Mouse (Mus musculus): ENCODE results near the gene Nckap5. TPM values are rescaled to one million over a fixed set of nuclear protein-coding genes. Genes with fewer than 3 reads are reported as not detected.

Gene Nckap5
- polyA plus RNA-seq, 1 experiment from 2014 or later: 4.8 TPM

DNA sequence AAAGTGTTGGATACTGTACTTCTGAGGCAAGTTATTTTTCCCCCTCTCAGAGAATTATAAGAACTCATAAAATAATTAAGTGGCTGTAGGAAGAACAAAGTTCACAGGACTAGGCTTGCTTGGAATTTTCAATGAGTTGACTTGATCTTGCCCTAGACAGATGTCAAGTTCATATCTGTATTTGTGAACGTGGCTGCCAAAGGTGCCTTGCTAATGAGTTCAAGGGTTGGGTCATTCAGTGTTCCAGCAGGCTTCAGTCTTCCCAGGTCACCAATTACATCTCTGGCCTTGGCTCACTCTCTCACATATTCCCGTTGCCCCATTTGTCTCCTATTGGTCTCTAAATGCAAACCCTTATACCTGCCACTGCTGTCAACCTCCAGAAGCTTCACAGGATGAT is 846.0 kb downstream of the Nckap5 start:
- Histone ChIP-seq H3K27me3 (ENCODE audit: control insufficient read depth, insufficient read depth, low read length) (no peaks in the 10 kb centered on the region), H3K9ac (ENCODE audit: low read length) (no peak overlapping the region), H3K36me3 (ENCODE audit: control insufficient read depth, insufficient read depth, low read length) (no peaks in the 10 kb centered on the region), H3K9me3 (replicated peaks; ENCODE audit: control insufficient read depth, low read length) (no peaks in the 10 kb centered on the region), H3K4me2 (ENCODE audit: low read depth, low read length) (no peak overlapping the region), H3K4me1 (ENCODE audit: control insufficient read depth, insufficient read depth, low read length) (no peaks in the 10 kb centered on the region), H3K4me3 (replicated peaks; ENCODE audit: low read length) (no peak overlapping the region), H3K27ac (ENCODE audit: low read length) (no peak overlapping the region)
- no peak for ATAC-seq (ENCODE audit: insufficient read depth, low FRiP score)
- 48% methylated on average over 2 of the region's 2 CpGs for WGBS

- Histone ChIP-seq H3K9ac (ENCODE audit: low read length) (no peak overlapping the region), H3K4me2 (ENCODE audit: low read depth, low read length) (no peak overlapping the region), H3K4me3 (replicated peaks; ENCODE audit: low read length) (no peak overlapping the region), H3K4me1 (ENCODE audit: control insufficient read depth, insufficient read depth, low read length) (no peaks in the 10 kb centered on the region), H3K9me3 (replicated peaks; ENCODE audit: control insufficient read depth, low read length) (no peaks in the 10 kb centered on the region), H3K27ac (ENCODE audit: low read length) (no peak overlapping the region), H3K36me3 (ENCODE audit: control insufficient read depth, insufficient read depth, low read length) (no peaks in the 10 kb centered on the region), H3K27me3 (ENCODE audit: control insufficient read depth, insufficient read depth, low read length) (no peaks in the 10 kb centered on the region)
- 77% methylated on average over 3 of the region's 3 CpGs for WGBS
- ATAC-seq (ENCODE audit: insufficient read depth, low FRiP score): no peak
Measured at GRCm38 (mm10) chr1:125974649-125975048, 856.0 kb downstream of the Nckap5 start.

DNA sequence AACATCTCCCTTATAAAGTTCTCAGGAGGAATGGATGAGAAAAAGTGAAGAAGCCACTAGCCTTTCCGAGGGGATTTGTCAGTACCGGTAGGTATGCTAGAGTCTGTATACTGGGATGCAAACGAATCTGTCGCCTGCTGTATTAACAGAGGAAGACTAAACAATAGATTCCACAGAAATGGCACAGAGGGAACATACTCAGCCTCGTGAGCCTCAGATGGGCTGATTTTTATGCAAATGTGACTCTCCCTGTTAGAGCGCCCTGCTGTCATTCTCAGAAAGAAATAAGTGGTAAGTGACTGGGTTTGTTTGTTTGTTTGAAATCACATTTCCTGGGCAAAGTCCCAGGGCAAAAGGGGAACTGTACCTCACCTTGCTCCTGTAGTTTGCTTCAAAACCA is 858.7 kb downstream of the Nckap5 start:
- WGBS: 60% methylated on average over 6 of the region's 6 CpGs
- Histone ChIP-seq H3K4me3 (replicated peaks; ENCODE audit: low read length) (no peak overlapping the region), H3K9ac (ENCODE audit: low read length) (no peak overlapping the region), H3K27ac (ENCODE audit: low read length) (no peak overlapping the region), H3K27me3 (ENCODE audit: control insufficient read depth, insufficient read depth, low read length) (no peaks in the 10 kb centered on the region), H3K9me3 (replicated peaks; ENCODE audit: control insufficient read depth, low read length) (no peaks in the 10 kb centered on the region), H3K36me3 (ENCODE audit: control insufficient read depth, insufficient read depth, low read length) (no peaks in the 10 kb centered on the region), H3K4me2 (ENCODE audit: low read depth, low read length) (no peak overlapping the region), H3K4me1 (ENCODE audit: control insufficient read depth, insufficient read depth, low read length) (no peaks in the 10 kb centered on the region)
- no peak for ATAC-seq (ENCODE audit: insufficient read depth, low FRiP score)

GRCm38 (mm10) chr1:125967671-125968070 is 862.9 kb downstream of the Nckap5 start:
- Histone ChIP-seq H3K27me3 (ENCODE audit: control insufficient read depth, insufficient read depth, low read length) (no peaks in the 10 kb centered on the region), H3K4me1 (ENCODE audit: control insufficient read depth, insufficient read depth, low read length) (no peaks in the 10 kb centered on the region), H3K36me3 (ENCODE audit: control insufficient read depth, insufficient read depth, low read length) (no peaks in the 10 kb centered on the region), H3K4me3 (replicated peaks; ENCODE audit: low read length) (no peak overlapping the region), H3K27ac (ENCODE audit: low read length) (no peak overlapping the region), H3K9me3 (replicated peaks; ENCODE audit: control insufficient read depth, low read length) (no peaks in the 10 kb centered on the region), H3K9ac (ENCODE audit: low read length) (no peak overlapping the region), H3K4me2 (ENCODE audit: low read depth, low read length) (no peak overlapping the region)
- 53% methylated on average over 6 of the region's 6 CpGs for WGBS
- ATAC-seq (ENCODE audit: insufficient read depth, low FRiP score): no peak

- Histone ChIP-seq H3K9me3 (replicated peaks; ENCODE audit: control insufficient read depth, low read length) (no peaks in the 10 kb centered on the region), H3K4me3 (replicated peaks; ENCODE audit: low read length) (no peak overlapping the region), H3K4me1 (ENCODE audit: control insufficient read depth, insufficient read depth, low read length) (no peaks in the 10 kb centered on the region), H3K27me3 (ENCODE audit: control insufficient read depth, insufficient read depth, low read length) (no peaks in the 10 kb centered on the region), H3K4me2 (ENCODE audit: low read depth, low read length) (no peak overlapping the region), H3K9ac (ENCODE audit: low read length) (no peak overlapping the region), H3K36me3 (ENCODE audit: control insufficient read depth, insufficient read depth, low read length) (no peaks in the 10 kb centered on the region), H3K27ac (ENCODE audit: low read length) (no peak overlapping the region)
- WGBS: 77% methylated on average over 3 of the region's 3 CpGs
- no peak for ATAC-seq (ENCODE audit: insufficient read depth, low FRiP score)
Measured at GRCm38 (mm10) chr1:125951026-125951425, 879.6 kb downstream of the Nckap5 start.

DNA sequence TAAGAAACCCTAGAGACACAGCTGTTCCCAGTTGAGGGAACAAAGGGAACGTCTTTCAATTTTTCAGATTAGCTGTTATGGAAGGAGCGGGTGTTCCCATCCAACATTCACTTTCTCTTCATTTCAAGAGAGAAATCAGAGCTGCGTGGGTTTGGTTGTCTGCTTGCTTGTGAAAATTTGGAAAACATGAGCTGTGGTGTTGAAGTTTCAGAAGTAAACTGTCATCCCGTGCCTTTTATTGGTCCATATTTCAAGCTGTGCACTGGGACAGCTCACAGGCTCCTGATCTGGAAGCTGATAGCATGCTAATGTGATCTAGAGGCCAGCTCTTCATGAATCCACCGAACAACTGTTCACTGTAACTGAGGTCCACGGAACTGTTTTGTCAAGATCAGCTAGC is 881.5 kb downstream of the Nckap5 start:
- no peaks in the 10 kb centered on the region for H3K9me3 ChIP-seq (replicated peaks; ENCODE audit: control insufficient read depth, low read length)
- no peak overlapping the region for H3K9ac ChIP-seq (ENCODE audit: low read length)
- H3K27me3 ChIP-seq (ENCODE audit: control insufficient read depth, insufficient read depth, low read length): no peaks in the 10 kb centered on the region
- H3K4me2 ChIP-seq (ENCODE audit: low read depth, low read length): no peak overlapping the region
- H3K27ac ChIP-seq (ENCODE audit: low read length): no peak overlapping the region
- WGBS: 71% methylated on average over 6 of the region's 6 CpGs
- no peak overlapping the region for H3K4me3 ChIP-seq (replicated peaks; ENCODE audit: low read length)
- 0 out of 2 replicates have a peak, but pooled peaks cover 3% of the 10 kb centered on the region for H3K4me1 ChIP-seq (ENCODE audit: control insufficient read depth, insufficient read depth, low read length)
- ATAC-seq (ENCODE audit: insufficient read depth, low FRiP score): no peak
- no peaks in the 10 kb centered on the region for H3K36me3 ChIP-seq (ENCODE audit: control insufficient read depth, insufficient read depth, low read length)

DNA sequence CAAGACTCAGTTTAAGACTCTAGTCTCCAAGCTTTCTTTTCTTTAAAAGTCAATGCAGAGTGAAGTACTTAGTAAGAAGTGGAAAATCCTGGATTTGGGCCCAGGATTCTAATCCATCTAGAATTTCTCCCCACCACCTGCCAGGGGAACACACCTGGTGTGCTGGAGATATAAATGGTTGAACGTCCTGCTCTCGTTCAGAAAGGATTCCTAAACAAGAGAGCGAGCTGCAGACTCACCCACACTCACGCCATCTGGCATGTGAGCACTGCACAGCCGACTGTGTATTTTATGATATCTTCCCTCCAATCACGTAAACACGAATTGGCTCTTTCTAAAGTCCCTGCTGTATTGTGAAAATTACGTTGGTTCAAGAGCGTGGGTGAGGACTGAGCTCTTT is 885.5 kb downstream of the Nckap5 start:
- no peaks in the 10 kb centered on the region for H3K36me3 ChIP-seq (ENCODE audit: control insufficient read depth, insufficient read depth, low read length)
- H3K4me3 ChIP-seq (replicated peaks; ENCODE audit: low read length): no peak overlapping the region
- no peak overlapping the region for H3K9ac ChIP-seq (ENCODE audit: low read length)
- H3K9me3 ChIP-seq (replicated peaks; ENCODE audit: control insufficient read depth, low read length): no peaks in the 10 kb centered on the region
- 38% methylated on average over 9 of the region's 9 CpGs for WGBS
- 0 out of 2 replicates have a peak, but pooled peaks cover 3% of the 10 kb centered on the region for H3K4me1 ChIP-seq (ENCODE audit: control insufficient read depth, insufficient read depth, low read length)
- H3K4me2 ChIP-seq (ENCODE audit: low read depth, low read length): no peak overlapping the region
- no peak overlapping the region for H3K27ac ChIP-seq (ENCODE audit: low read length)
- no peak for ATAC-seq (ENCODE audit: insufficient read depth, low FRiP score)
- no peaks in the 10 kb centered on the region for H3K27me3 ChIP-seq (ENCODE audit: control insufficient read depth, insufficient read depth, low read length)

DNA sequence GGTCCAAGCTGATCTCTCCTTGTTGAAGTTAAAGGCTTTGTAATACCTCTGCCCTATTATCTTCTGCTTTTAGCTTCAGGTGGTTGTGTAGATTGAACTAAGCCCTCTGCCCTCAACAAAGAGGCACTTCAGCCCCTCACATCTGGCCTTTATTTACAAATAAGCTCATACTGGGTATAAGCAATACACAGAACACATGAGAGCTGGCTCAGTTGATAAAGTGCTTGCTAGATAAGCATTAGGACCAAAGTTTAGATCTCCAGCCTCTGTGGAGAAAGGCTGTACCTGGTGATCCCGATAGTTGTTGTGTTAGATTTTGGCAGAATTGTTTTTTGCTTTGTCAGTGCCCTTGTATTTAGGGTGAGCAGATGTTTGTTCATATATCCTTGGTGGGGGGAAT is 887.3 kb downstream of the Nckap5 start:
- Histone ChIP-seq H3K4me3 (replicated peaks; ENCODE audit: low read length) (no peak overlapping the region), H3K27ac (ENCODE audit: low read length) (no peak overlapping the region), H3K4me2 (ENCODE audit: low read depth, low read length) (no peak overlapping the region), H3K4me1 (ENCODE audit: control insufficient read depth, insufficient read depth, low read length) (0 out of 2 replicates have a peak, but pooled peaks cover 3% of the 10 kb centered on the region), H3K9ac (ENCODE audit: low read length) (no peak overlapping the region), H3K36me3 (ENCODE audit: control insufficient read depth, insufficient read depth, low read length) (no peaks in the 10 kb centered on the region), H3K9me3 (replicated peaks; ENCODE audit: control insufficient read depth, low read length) (no peaks in the 10 kb centered on the region), H3K27me3 (ENCODE audit: control insufficient read depth, insufficient read depth, low read length) (no peaks in the 10 kb centered on the region)
- no peak for ATAC-seq (ENCODE audit: insufficient read depth, low FRiP score)
- WGBS: 69% methylated on average over 1 of the region's 1 CpGs

GRCm38 (mm10) chr1:125925486-125925885 is 905.1 kb downstream of the Nckap5 start:
- ATAC-seq (ENCODE audit: insufficient read depth, low FRiP score): no peak
- H3K27me3 ChIP-seq (ENCODE audit: control insufficient read depth, insufficient read depth, low read length): no peaks in the 10 kb centered on the region
- no peak overlapping the region for H3K27ac ChIP-seq (ENCODE audit: low read length)
- H3K4me1 ChIP-seq (ENCODE audit: control insufficient read depth, insufficient read depth, low read length): no peaks in the 10 kb centered on the region
- no peak overlapping the region for H3K4me3 ChIP-seq (replicated peaks; ENCODE audit: low read length)
- no peak overlapping the region for H3K9ac ChIP-seq (ENCODE audit: low read length)
- no peak overlapping the region for H3K4me2 ChIP-seq (ENCODE audit: low read depth, low read length)
- H3K36me3 ChIP-seq (ENCODE audit: control insufficient read depth, insufficient read depth, low read length): no peaks in the 10 kb centered on the region
- no peaks in the 10 kb centered on the region for H3K9me3 ChIP-seq (replicated peaks; ENCODE audit: control insufficient read depth, low read length)
- 91% methylated on average over 10 of the region's 10 CpGs for WGBS

GRCm38 (mm10) chr1:125923062-125923461 is 907.5 kb downstream of the Nckap5 start:
- H3K4me1 ChIP-seq (ENCODE audit: control insufficient read depth, insufficient read depth, low read length): no peaks in the 10 kb centered on the region
- WGBS: 68% methylated on average over 2 of the region's 2 CpGs

More at GRCm38 (mm10) chr1:125923062-125923461, 907.5 kb downstream of the Nckap5 start:
- Histone ChIP-seq H3K9ac (ENCODE audit: low read length) (no peak overlapping the region), H3K27ac (ENCODE audit: low read length) (no peak overlapping the region), H3K36me3 (ENCODE audit: control insufficient read depth, insufficient read depth, low read length) (no peaks in the 10 kb centered on the region), H3K4me3 (replicated peaks; ENCODE audit: low read length) (no peak overlapping the region), H3K27me3 (ENCODE audit: control insufficient read depth, insufficient read depth, low read length) (no peaks in the 10 kb centered on the region), H3K4me2 (ENCODE audit: low read depth, low read length) (no peak overlapping the region), H3K9me3 (replicated peaks; ENCODE audit: control insufficient read depth, low read length) (no peaks in the 10 kb centered on the region)
- ATAC-seq (ENCODE audit: insufficient read depth, low FRiP score): no peak

Data from stomach, embryonic 16.5 days (tissue).